Mouse (Mus musculus) liver, embryonic 14.5 days (tissue): ENCODE data around the gene Spns3. TPM values are rescaled to one million over a fixed set of nuclear protein-coding genes. Genes with fewer than 3 reads are reported as not detected.

Source experiments
- ATAC-seq: fragments of 200-750 bp; cut with Nextera tagmentation; 2 replicates; pipeline ENCODE4 v1.8.0; 2017; ENCODE audit warnings: moderate number of reproducible peaks, mild to moderate bottlenecking, moderate library complexity; ENCODE audit not compliant: insufficient read depth
- DNase-seq, 3 experiments: peaks; one replicate each; pipeline ENCODE4 v3.0.0-alpha.2; 2012 to 2013; ENCODE audit warnings: low read depth in 3 of 3, low spot score in 3 of 3
- H3K27ac ChIP-seq: fragments of 300-500 bp; sonication (generic); 2 replicates; pipeline ENCODE4 v1.5.1; 2014; ENCODE audit warnings: moderate library complexity, mild to moderate bottlenecking, control low read depth, inconsistent platforms
- H3K27me3 ChIP-seq: fragments of 300-500 bp; sonication (generic); 2 replicates; pipeline ENCODE4 v1.6.1; 2014; ENCODE audit warnings: mild to moderate bottlenecking, low read length, moderate library complexity; ENCODE audit not compliant: control insufficient read depth, insufficient read depth
- H3K36me3 ChIP-seq: fragments of 300-500 bp; sonication (generic); replicated peaks from 2 replicates; pipeline ENCODE4 v1.6.1; 2014; ENCODE audit warnings: low read depth; ENCODE audit not compliant: control insufficient read depth, insufficient read depth
- H3K4me1 ChIP-seq, 2 experiments: fragments of 200-500 bp in 1 of 2; fragments of 300-500 bp in 1 of 2; sonication (generic) in 1 of 2; replicated peaks; 2 replicates each; pipeline ENCODE4 v1.6.1; 2012 to 2014; ENCODE audit warnings: antibody characterized with exemption in 1 of 2, inconsistent platforms in 1 of 2, low read length in 1 of 2; ENCODE audit not compliant: control insufficient read depth in 2 of 2, insufficient read depth in 2 of 2
- H3K4me2 ChIP-seq: fragments of 300-500 bp; sonication (generic); 2 replicates; pipeline ENCODE4 v1.6.1; 2014; ENCODE audit warnings: low read depth, mild to moderate bottlenecking, control low read depth, moderate library complexity
- H3K4me3 ChIP-seq, 2 experiments: fragments of 200-500 bp in 1 of 2; fragments of 300-500 bp in 1 of 2; sonication (generic) in 1 of 2; 2 replicates each; pipeline ENCODE4 v1.5.1; 2012 to 2014; ENCODE audit warnings: low read depth in 2 of 2, low read length in 2 of 2, mild to moderate bottlenecking in 2 of 2, control low read depth in 1 of 2, inconsistent platforms in 1 of 2, moderate library complexity in 1 of 2; ENCODE audit not compliant: insufficient read depth in 1 of 2
- H3K9ac ChIP-seq: fragments of 300-500 bp; sonication (generic); replicated peaks from 2 replicates; pipeline ENCODE4 v1.6.1; 2014; ENCODE audit warnings: mild to moderate bottlenecking, control low read depth, moderate library complexity
- H3K9me3 ChIP-seq: fragments of 300-500 bp; sonication (generic); 2 replicates; pipeline ENCODE4 v1.6.1; 2016; ENCODE audit warnings: low read length, mixed read lengths; ENCODE audit not compliant: control insufficient read depth
- CTCF ChIP-seq: IDR thresholded peaks from 2 replicates; pipeline ENCODE4 v1.5.1; 2016; ENCODE audit warnings: antibody characterized with exemption, low read depth, control low read depth
- EP300 ChIP-seq: IDR thresholded peaks from 2 replicates; pipeline ENCODE4 v1.6.1; 2016; ENCODE audit warnings: antibody characterized with exemption, low read depth
- WGBS: fragments of 180-500 bp; shearing (Covaris S2); extraction: QIAGEN DNeasy Blood & Tissue Kit; methylation state at CpG from one replicate; pipeline ENCODE4 v1.1.7; 2014; ENCODE audit not compliant: insufficient replicate concordance; 5-methylcytosine and 5-hydroxymethylcytosine counted together
- polyA plus RNA-seq, 2 experiments: library from polyadenylated mRNA; depleted of rRNA in 1 of 2; stranded (reverse) in 1 of 2; unstranded in 1 of 2; fragments of >200 nt; fragmentation: Nextera tagmentation in 1 of 2; extraction: Ambion mirVana in 1 of 2; gene quantifications; 2 replicates each; pipeline versions ENCODE4 v1.2.1 to v1.2.3; 2012 to 2014

Spns3 gene
- polyA plus RNA-seq, 2 experiments, result 1.3 TPM

GRCm38 (mm10) chr11:72473540-72473939 lies 76.8 kb downstream of the Spns3 start:
- no peak for ATAC-seq

GRCm38 (mm10) chr11:72471381-72471780 lies 78.9 kb downstream of the Spns3 start:
- DNase-seq (no peak), ATAC-seq (no peak)
- H3K4me2 ChIP-seq, result no peak overlapping the region
- no peaks in the 10 kb centered on the region for H3K9me3 ChIP-seq
- H3K36me3 ChIP-seq, result no peaks in the 10 kb centered on the region
- 77% methylated on average over 6 of the region's 6 CpGs for WGBS
- H3K27ac ChIP-seq, result no peak overlapping the region
- peaks cover 29 to 64% of the 10 kb centered on the region in 2 experiments for H3K4me1 ChIP-seq
- no peak for TF ChIP-seq EP300
- TF ChIP-seq CTCF, result no peak
- H3K9ac ChIP-seq, result no peak overlapping the region
- no peaks in the 10 kb centered on the region for H3K27me3 ChIP-seq
- H3K4me3 ChIP-seq, result no peak overlapping the region

More at GRCm38 (mm10) chr11:72473540-72473939, 76.8 kb downstream of the Spns3 start:
- H3K36me3 ChIP-seq, result no peaks in the 10 kb centered on the region
- H3K4me1 ChIP-seq, result peaks cover 20 to 61% of the 10 kb centered on the region in 2 experiments
- H3K4me2 ChIP-seq, result no peak overlapping the region
- no peaks in the 10 kb centered on the region for H3K27me3 ChIP-seq
- no peak overlapping the region for H3K4me3 ChIP-seq
- WGBS, result 87% methylated on average over 4 of the region's 4 CpGs
- H3K27ac ChIP-seq, result no peak overlapping the region
- H3K9me3 ChIP-seq, result no peaks in the 10 kb centered on the region
- no peak for DNase-seq
- TF ChIP-seq CTCF (no peak), EP300 (no peak)
- H3K9ac ChIP-seq, result no peak overlapping the region

- TF ChIP-seq EP300 (no peak), CTCF (no peak)
Measured at GRCm38 (mm10) chr11:72470004-72470403, 80.3 kb downstream of the Spns3 start.

GRCm38 (mm10) chr11:72469217-72469616 lies 81.1 kb downstream of the Spns3 start:
- Histone ChIP-seq H3K9ac (no peak overlapping the region), H3K4me1 (peaks cover 21 to 50% of the 10 kb centered on the region in 2 experiments), H3K27ac (no peak overlapping the region), H3K27me3 (no peaks in the 10 kb centered on the region), H3K9me3 (no peaks in the 10 kb centered on the region), H3K4me3 (no peak overlapping the region), H3K36me3 (no peaks in the 10 kb centered on the region), H3K4me2 (no peak overlapping the region)
- peak; percentile 42; the same call in 1 of the 2 replicates for ATAC-seq
- DNase-seq, result no peak
- TF ChIP-seq CTCF (no peak), EP300 (no peak)
- 39% methylated on average over 5 of the region's 5 CpGs for WGBS

More at GRCm38 (mm10) chr11:72470004-72470403, 80.3 kb downstream of the Spns3 start:
- Histone ChIP-seq H3K27me3 (no peaks in the 10 kb centered on the region), H3K4me3 (no peak overlapping the region), H3K4me1 (peaks cover 21 to 58% of the 10 kb centered on the region in 2 experiments), H3K4me2 (no peak overlapping the region), H3K36me3 (no peaks in the 10 kb centered on the region), H3K27ac (no peak overlapping the region), H3K9me3 (no peaks in the 10 kb centered on the region), H3K9ac (no peak overlapping the region)
- DNase-seq (no peak), ATAC-seq (no peak)
- 35% methylated on average over 4 of the region's 4 CpGs for WGBS

GRCm38 (mm10) chr11:72468525-72468924 lies 81.8 kb downstream of the Spns3 start:
- no peaks in the 10 kb centered on the region for H3K27me3 ChIP-seq
- no peak overlapping the region for H3K27ac ChIP-seq
- ATAC-seq (no peak), DNase-seq (no peak)
- 64% methylated on average over 5 of the region's 5 CpGs for WGBS
- H3K4me2 ChIP-seq, result no peak overlapping the region
- TF ChIP-seq EP300, result no peak
- TF ChIP-seq CTCF, result no peak
- peaks cover 21 to 46% of the 10 kb centered on the region in 2 experiments for H3K4me1 ChIP-seq
- no peak overlapping the region for H3K9ac ChIP-seq
- H3K9me3 ChIP-seq, result no peaks in the 10 kb centered on the region
- no peak overlapping the region for H3K4me3 ChIP-seq
- no peaks in the 10 kb centered on the region for H3K36me3 ChIP-seq
